Mouse (Mus musculus): Measurements from ENCODE around the gene Zfr. TPM values are rescaled to one million over a fixed set of nuclear protein-coding genes. Genes with fewer than 3 reads are reported as not detected.
"Not testable (repeated sequence)": the region's sequence is repeated elsewhere in the genome, so short reads cannot be mapped to it uniquely, and the experiment has no call there.

The Zfr gene
- polyA plus RNA-seq, 1 experiment from 2014 or later: 136 TPM

GRCm38 (mm10) chr15:12097344-12097743, 20.3 kb upstream of the Zfr start:
- no peak overlapping the region for H3K9ac ChIP-seq (ENCODE audit: low read length)
- ATAC-seq (replicated peaks; ENCODE audit: low FRiP score) (no peak), DNase-seq (ENCODE audit: low spot score) (no peak)
- H3K9me3 ChIP-seq (ENCODE audit: control insufficient read depth, low read length): no peaks in the 10 kb centered on the region; the same call in 1 of the 2 replicates
- H3K4me1 ChIP-seq (replicated peaks; ENCODE audit: control insufficient read depth, insufficient read depth, low read length): no peaks in the 10 kb centered on the region
- no peaks in the 10 kb centered on the region for H3K36me3 ChIP-seq (ENCODE audit: control insufficient read depth, insufficient read depth, low read length)
- H3K4me3 ChIP-seq (ENCODE audit: low read depth, low read length): no peak overlapping the region
- 90% methylated on average over 5 of the region's 5 CpGs for WGBS
- H3K27ac ChIP-seq (ENCODE audit: low read depth, low read length): no peak overlapping the region
- no peaks in the 10 kb centered on the region for H3K27me3 ChIP-seq (ENCODE audit: control insufficient read depth, insufficient read depth, low read length)
- no peak overlapping the region for H3K4me2 ChIP-seq (ENCODE audit: low read depth, low read length, severe bottlenecking)

GRCm38 (mm10) chr15:12100912-12101311, 16.7 kb upstream of the Zfr start:
- no peaks in the 10 kb centered on the region; the same call in 1 of the 2 replicates for H3K9me3 ChIP-seq (ENCODE audit: control insufficient read depth, low read length)
- no peaks in the 10 kb centered on the region for H3K36me3 ChIP-seq (ENCODE audit: control insufficient read depth, insufficient read depth, low read length)
- DNase-seq (ENCODE audit: low spot score): no peak
- H3K27me3 ChIP-seq (ENCODE audit: control insufficient read depth, insufficient read depth, low read length): no peaks in the 10 kb centered on the region
- H3K4me1 ChIP-seq (replicated peaks; ENCODE audit: control insufficient read depth, insufficient read depth, low read length): no peaks in the 10 kb centered on the region
- WGBS: 84% methylated on average over 5 of the region's 5 CpGs
- no peak for ATAC-seq (replicated peaks; ENCODE audit: low FRiP score)
- H3K9ac ChIP-seq (ENCODE audit: low read length): no peak overlapping the region
- H3K27ac ChIP-seq (ENCODE audit: low read depth, low read length): no peak overlapping the region
- no peak overlapping the region for H3K4me3 ChIP-seq (ENCODE audit: low read depth, low read length)
- H3K4me2 ChIP-seq (ENCODE audit: low read depth, low read length, severe bottlenecking): no peak overlapping the region

GRCm38 (mm10) chr15:12103763-12104162, 13.9 kb upstream of the Zfr start:
- ATAC-seq (replicated peaks; ENCODE audit: low FRiP score): no peak
- H3K9ac ChIP-seq (ENCODE audit: low read length): no peak overlapping the region
- DNase-seq (ENCODE audit: low spot score): no peak
- H3K9me3 ChIP-seq (ENCODE audit: control insufficient read depth, low read length): no peaks in the 10 kb centered on the region
- H3K4me3 ChIP-seq (ENCODE audit: low read depth, low read length): no peak overlapping the region
- WGBS: 84% methylated on average over 3 of the region's 3 CpGs
- H3K27me3 ChIP-seq (ENCODE audit: control insufficient read depth, insufficient read depth, low read length): no peaks in the 10 kb centered on the region
- no peak overlapping the region for H3K27ac ChIP-seq (ENCODE audit: low read depth, low read length)
- no peak overlapping the region for H3K4me2 ChIP-seq (ENCODE audit: low read depth, low read length, severe bottlenecking)
- no peaks in the 10 kb centered on the region for H3K4me1 ChIP-seq (replicated peaks; ENCODE audit: control insufficient read depth, insufficient read depth, low read length)
- no peaks in the 10 kb centered on the region for H3K36me3 ChIP-seq (ENCODE audit: control insufficient read depth, insufficient read depth, low read length)

GRCm38 (mm10) chr15:12104827-12105226, 12.8 kb upstream of the Zfr start:
- ATAC-seq (replicated peaks; ENCODE audit: low FRiP score): no peak
- no peaks in the 10 kb centered on the region for H3K4me1 ChIP-seq (replicated peaks; ENCODE audit: control insufficient read depth, insufficient read depth, low read length)
- H3K4me2 ChIP-seq (ENCODE audit: low read depth, low read length, severe bottlenecking): no peak overlapping the region
- no peaks in the 10 kb centered on the region for H3K27me3 ChIP-seq (ENCODE audit: control insufficient read depth, insufficient read depth, low read length)
- WGBS: 87% methylated on average over 2 of the region's 2 CpGs
- H3K27ac ChIP-seq (ENCODE audit: low read depth, low read length): no peak overlapping the region
- no peaks in the 10 kb centered on the region for H3K9me3 ChIP-seq (ENCODE audit: control insufficient read depth, low read length)
- DNase-seq (ENCODE audit: low spot score): no peak
- H3K9ac ChIP-seq (ENCODE audit: low read length): no peak overlapping the region
- H3K36me3 ChIP-seq (ENCODE audit: control insufficient read depth, insufficient read depth, low read length): no peaks in the 10 kb centered on the region
- H3K4me3 ChIP-seq (ENCODE audit: low read depth, low read length): no peak overlapping the region

GRCm38 (mm10) chr15:12106430-12106829, 11.2 kb upstream of the Zfr start:
- H3K9me3 ChIP-seq (ENCODE audit: control insufficient read depth, low read length): no peaks in the 10 kb centered on the region
- no peak overlapping the region for H3K4me3 ChIP-seq (ENCODE audit: low read depth, low read length)
- no peak overlapping the region for H3K27ac ChIP-seq (ENCODE audit: low read depth, low read length)
- H3K9ac ChIP-seq (ENCODE audit: low read length): no peak overlapping the region
- 92% methylated on average over 12 of the region's 12 CpGs for whole genome bisulfite sequencing
- no peak for ATAC-seq (replicated peaks; ENCODE audit: low FRiP score)
- H3K4me1 ChIP-seq (replicated peaks; ENCODE audit: control insufficient read depth, insufficient read depth, low read length): no peaks in the 10 kb centered on the region
- no peaks in the 10 kb centered on the region for H3K27me3 ChIP-seq (ENCODE audit: control insufficient read depth, insufficient read depth, low read length)
- no peaks in the 10 kb centered on the region for H3K36me3 ChIP-seq (ENCODE audit: control insufficient read depth, insufficient read depth, low read length)
- no peak for DNase-seq (ENCODE audit: low spot score)
- no peak overlapping the region for H3K4me2 ChIP-seq (ENCODE audit: low read depth, low read length, severe bottlenecking)

- DNase-seq (ENCODE audit: low spot score): no peak
- H3K9me3 ChIP-seq (ENCODE audit: control insufficient read depth, low read length): no peaks in the 10 kb centered on the region
These were observed 9.4 kb upstream of the Zfr start for GRCm38 (mm10) chr15:12108200-12108599.

GRCm38 (mm10) chr15:12108922-12109321, 8.7 kb upstream of the Zfr start:
- H3K9ac ChIP-seq (ENCODE audit: low read length); H3K4me2 ChIP-seq (ENCODE audit: low read depth, low read length, severe bottlenecking); ATAC-seq (replicated peaks; ENCODE audit: low FRiP score); H3K4me1 ChIP-seq (replicated peaks; ENCODE audit: control insufficient read depth, insufficient read depth, low read length); H3K27me3 ChIP-seq (ENCODE audit: control insufficient read depth, insufficient read depth, low read length); DNase-seq (ENCODE audit: low spot score); H3K27ac ChIP-seq (ENCODE audit: low read depth, low read length); H3K36me3 ChIP-seq (ENCODE audit: control insufficient read depth, insufficient read depth, low read length); H3K9me3 ChIP-seq (ENCODE audit: control insufficient read depth, low read length); H3K4me3 ChIP-seq (ENCODE audit: low read depth, low read length): not testable (repeated sequence)
- 86% methylated on average over 3 of the region's 3 CpGs for WGBS

More at GRCm38 (mm10) chr15:12108200-12108599, 9.4 kb upstream of the Zfr start:
- no peak for ATAC-seq (replicated peaks; ENCODE audit: low FRiP score)
- H3K36me3 ChIP-seq (ENCODE audit: control insufficient read depth, insufficient read depth, low read length): no peaks in the 10 kb centered on the region
- H3K4me3 ChIP-seq (ENCODE audit: low read depth, low read length): no peak overlapping the region
- no peaks in the 10 kb centered on the region for H3K27me3 ChIP-seq (ENCODE audit: control insufficient read depth, insufficient read depth, low read length)
- H3K27ac ChIP-seq (ENCODE audit: low read depth, low read length): no peak overlapping the region
- H3K4me1 ChIP-seq (replicated peaks; ENCODE audit: control insufficient read depth, insufficient read depth, low read length): no peaks in the 10 kb centered on the region
- no peak overlapping the region for H3K4me2 ChIP-seq (ENCODE audit: low read depth, low read length, severe bottlenecking)
- WGBS: 72% methylated on average over 4 of the region's 4 CpGs
- H3K9ac ChIP-seq (ENCODE audit: low read length): no peak overlapping the region

GRCm38 (mm10) chr15:12111232-12111631, 6.4 kb upstream of the Zfr start:
- WGBS: 81% methylated on average over 7 of the region's 7 CpGs
- Histone ChIP-seq H3K4me1 (replicated peaks; ENCODE audit: control insufficient read depth, insufficient read depth, low read length) (no peaks in the 10 kb centered on the region), H3K4me3 (ENCODE audit: low read depth, low read length) (no peak overlapping the region), H3K36me3 (ENCODE audit: control insufficient read depth, insufficient read depth, low read length) (no peaks in the 10 kb centered on the region), H3K9ac (ENCODE audit: low read length) (no peak overlapping the region), H3K27ac (ENCODE audit: low read depth, low read length) (no peak overlapping the region), H3K9me3 (ENCODE audit: control insufficient read depth, low read length) (no peaks in the 10 kb centered on the region), H3K27me3 (ENCODE audit: control insufficient read depth, insufficient read depth, low read length) (no peaks in the 10 kb centered on the region; the same call in 1 of the 2 replicates), H3K4me2 (ENCODE audit: low read depth, low read length, severe bottlenecking) (no peak overlapping the region)
- ATAC-seq (replicated peaks; ENCODE audit: low FRiP score): no peak
- no peak for DNase-seq (ENCODE audit: low spot score)

- H3K9ac ChIP-seq (ENCODE audit: low read length): no peak overlapping the region
- H3K9me3 ChIP-seq (ENCODE audit: control insufficient read depth, low read length): no peaks in the 10 kb centered on the region
- no peak for DNase-seq (ENCODE audit: low spot score)
These were observed 4.2 kb upstream of the Zfr start for GRCm38 (mm10) chr15:12113411-12113810.

More at GRCm38 (mm10) chr15:12113411-12113810, 4.2 kb upstream of the Zfr start:
- no peak overlapping the region for H3K4me2 ChIP-seq (ENCODE audit: low read depth, low read length, severe bottlenecking)
- 79% methylated on average over 2 of the region's 2 CpGs for WGBS
- no peak for ATAC-seq (replicated peaks; ENCODE audit: low FRiP score)
- no peak overlapping the region for H3K4me3 ChIP-seq (ENCODE audit: low read depth, low read length)
- no peaks in the 10 kb centered on the region; the same call in 1 of the 2 replicates for H3K27me3 ChIP-seq (ENCODE audit: control insufficient read depth, insufficient read depth, low read length)
- H3K4me1 ChIP-seq (replicated peaks; ENCODE audit: control insufficient read depth, insufficient read depth, low read length): peaks cover 5% of the 10 kb centered on the region; the same call in 1 of the 2 replicates
- no peak overlapping the region for H3K27ac ChIP-seq (ENCODE audit: low read depth, low read length)
- H3K36me3 ChIP-seq (ENCODE audit: control insufficient read depth, insufficient read depth, low read length): no peaks in the 10 kb centered on the region

Measured in forebrain, embryonic 11.5 days (tissue).